Mouse (Mus musculus): Measurements from ENCODE around the gene Gm4070.
"Not testable (repeated sequence)": the region's sequence is repeated elsewhere in the genome, so short reads cannot be mapped to it uniquely, and the experiment has no call there.

Gene Gm4070

DNA sequence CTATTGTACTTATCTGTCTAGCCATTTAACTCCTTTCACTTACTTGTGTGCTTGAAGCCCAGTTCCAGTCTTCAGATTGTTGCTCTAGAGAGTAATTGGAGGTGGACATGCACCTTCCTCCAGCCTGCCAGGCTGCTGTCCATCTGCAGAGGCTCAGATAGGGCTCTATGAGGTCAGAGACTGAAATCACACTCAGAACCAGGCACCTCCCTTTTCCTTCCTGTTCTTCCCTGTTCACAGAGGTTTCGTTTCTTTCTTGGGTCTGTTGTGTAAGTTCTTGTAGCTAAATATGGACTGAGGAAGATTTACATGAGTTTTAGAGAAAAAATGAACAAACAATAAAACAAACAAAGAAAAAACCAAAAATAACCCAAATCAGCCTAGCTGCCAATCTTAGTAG is at the start of gene Gm4070:
Gene Gm4070, minus strand, starts transcription at position 156 of the 400 bp plus-strand sequence.
- in situ Hi-C loops (cut with MboI), result not testable (repeated sequence)

GRCm38 (mm10) chr7:105954540-105954939 is 773 bp upstream of the Gm4070 start:
- in situ Hi-C loops (cut with MboI), result not testable (repeated sequence)

DNA sequence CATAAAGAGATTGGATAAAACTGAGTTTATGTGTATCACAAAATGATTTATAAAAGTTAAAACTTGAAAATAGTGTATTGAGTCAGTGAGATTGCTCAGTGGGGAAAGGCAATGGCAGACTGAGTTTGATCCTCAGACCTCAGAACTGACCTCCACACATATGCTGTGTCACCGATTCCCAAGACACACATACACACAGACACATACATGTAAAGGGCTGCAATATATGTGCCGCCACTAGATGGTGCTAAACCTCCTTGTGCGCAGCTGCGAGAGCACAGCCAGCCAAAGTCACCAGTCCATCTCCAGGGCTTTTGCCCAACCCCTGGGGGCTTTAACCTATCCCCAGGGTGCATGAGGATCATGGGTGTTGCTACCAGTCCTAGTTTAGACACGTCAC is 1.4 kb downstream of the Gm4070 start:
- in situ Hi-C loops (cut with MboI), result not testable (repeated sequence)

GRCm38 (mm10) chr7:105945238-105945637 is 8.5 kb downstream of the Gm4070 start:
- in situ Hi-C loops (cut with MboI), result not testable (repeated sequence)

DNA sequence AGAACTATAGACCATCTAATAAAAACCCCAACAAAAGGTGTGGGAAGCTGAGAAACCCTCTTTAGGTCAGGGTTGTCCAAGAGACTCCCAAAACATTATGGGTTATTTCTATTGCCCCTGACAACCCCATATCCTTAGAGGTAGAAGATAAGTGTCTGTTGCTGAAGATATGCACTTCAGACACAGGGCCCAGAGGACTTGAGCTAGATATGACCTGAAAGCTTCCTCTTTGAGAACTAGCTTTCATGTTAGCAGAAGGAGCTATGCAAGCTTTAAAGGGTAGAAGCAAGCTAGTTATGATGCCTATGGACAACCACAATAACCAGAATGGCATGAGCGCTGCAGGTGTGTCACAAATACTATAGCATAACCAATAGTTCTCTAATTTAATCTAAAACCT is 21.6 kb downstream of the Gm4070 start:
- in situ Hi-C loops (cut with MboI), result not testable (repeated sequence)

DNA sequence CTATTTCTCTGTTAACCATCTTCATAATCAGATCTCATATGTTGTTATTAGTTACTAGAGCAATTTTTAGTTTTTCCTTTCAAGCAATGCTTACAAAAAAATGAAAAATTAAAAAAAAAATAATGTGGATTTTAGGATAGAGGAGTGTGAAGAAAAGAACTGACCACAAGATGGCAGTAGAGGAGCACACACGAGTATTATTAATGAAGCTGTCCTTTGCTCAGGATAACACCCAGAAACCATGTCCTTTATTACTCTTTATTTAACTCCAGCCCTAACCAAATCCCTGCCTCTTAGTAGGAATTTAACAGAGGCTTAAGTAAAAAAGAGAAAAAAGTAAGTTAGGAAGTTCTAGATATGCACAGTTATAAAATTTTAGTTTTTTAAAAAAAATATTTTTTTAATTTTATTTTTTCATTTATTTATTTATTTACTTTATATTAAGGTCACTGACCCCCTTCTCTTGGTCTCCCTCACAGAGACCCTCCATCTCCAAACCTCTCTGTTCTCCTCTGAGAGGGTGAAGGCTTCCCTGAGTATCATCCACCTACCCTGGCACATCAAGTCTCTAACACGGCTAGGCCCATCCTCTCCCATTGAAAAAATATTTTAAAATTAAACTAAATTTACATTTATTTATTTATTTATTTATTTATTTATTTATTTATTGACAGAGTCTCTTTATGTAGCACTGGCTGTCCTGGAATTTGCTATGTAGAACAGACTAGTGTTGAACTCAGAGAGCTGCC is 70.0 kb downstream of the Gm4070 start:
- in situ Hi-C loops (cut with MboI), result not testable (repeated sequence)

GRCm38 (mm10) chr7:105879717-105880484 is 73.9 kb downstream of the Gm4070 start:
- in situ Hi-C loops (cut with MboI), result not testable (repeated sequence)

- in situ Hi-C loops (cut with MboI), result not testable (repeated sequence)
These were observed 97.8 kb downstream of the Gm4070 start for GRCm38 (mm10) chr7:105855718-105856560.

All from mature B cell (primary cell).